Mouse (Mus musculus): ENCODE measurements at regions not wholly inside any gene's neighbourhood (a gene's known extent, or its start where the extent isn't known, plus 50 kb on each side); places are given as distances from the start of the nearest gene placed in this dataset.
A peak's percentile ranks its signal among the peaks of the same experiment; 100 is the strongest.

DNA sequence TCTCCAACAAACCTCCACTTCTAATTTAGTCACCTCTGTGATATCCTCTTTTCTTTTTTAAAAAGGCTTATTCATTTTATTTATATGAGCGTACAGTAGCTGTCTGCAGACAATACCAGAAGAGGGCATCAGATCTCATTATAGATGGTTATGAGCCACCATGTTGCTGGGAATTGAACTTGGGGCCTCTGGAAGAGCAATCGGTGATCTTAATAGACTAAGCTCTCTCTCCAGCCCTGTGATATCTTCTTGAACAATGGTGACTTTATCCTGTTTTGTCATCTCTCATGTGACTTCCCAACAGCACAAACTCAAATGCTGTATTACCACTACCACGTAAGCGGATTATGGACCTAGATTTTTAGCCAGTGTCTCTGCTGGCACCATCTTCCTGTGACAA is 282.1 kb downstream of the Pmp22 start:
- H3K27ac ChIP-seq (ENCODE audit: insufficient read depth, low read depth, low read length) = no peak overlapping the region
- no peaks in the 10 kb centered on the region for H3K27me3 ChIP-seq (ENCODE audit: control insufficient read depth, insufficient read depth, low read length)
- H3K4me3 ChIP-seq (ENCODE audit: low read depth, low read length) = no peak overlapping the region
- no peaks in the 10 kb centered on the region for H3K36me3 ChIP-seq (ENCODE audit: control insufficient read depth, insufficient read depth, low read length)
- TF ChIP-seq POLR2A (IDR thresholded peaks at IDR 0.05; ENCODE audit: low read depth, low read length) = no peak
- no peak for TF ChIP-seq CTCF (IDR thresholded peaks at IDR 0.05; ENCODE audit: extremely low read depth, insufficient read length, insufficient replicate concordance, low read depth, low read length)
- WGBS = 93% methylated on average over 4 of the region's 4 CpGs
- no peaks in the 10 kb centered on the region for H3K4me1 ChIP-seq (ENCODE audit: control insufficient read depth, insufficient read depth, insufficient read length, low read length)

DNA sequence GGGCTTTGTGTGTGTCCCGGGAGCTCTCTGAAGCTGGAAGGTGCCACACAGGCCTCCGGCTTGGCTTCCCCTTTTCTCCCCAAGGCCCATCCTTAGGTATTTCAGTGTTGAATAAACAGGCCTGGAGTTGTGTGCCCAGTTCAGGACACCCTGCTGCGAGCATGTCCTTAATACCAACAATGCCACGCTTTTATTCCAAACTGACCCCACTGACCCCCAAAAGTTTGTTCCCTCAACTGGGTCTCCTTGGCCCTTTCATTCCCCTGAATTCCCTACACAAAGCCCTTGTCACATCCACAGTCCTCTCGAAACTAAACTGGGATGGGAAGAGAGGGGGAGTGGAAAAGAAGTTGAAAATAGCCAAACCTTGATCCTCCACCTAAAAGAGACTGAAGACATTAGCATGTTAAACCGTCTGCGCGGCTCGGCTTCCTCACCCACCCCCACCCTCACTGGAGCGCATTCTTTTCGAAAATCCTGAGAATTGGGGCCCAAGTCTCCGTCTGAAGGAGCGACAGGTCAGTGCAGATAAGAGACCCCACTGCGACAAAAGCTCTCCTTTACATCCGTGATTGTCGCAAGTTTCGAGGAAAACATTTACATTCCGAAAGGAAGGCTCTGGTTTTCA is 283.7 kb downstream of the Pmp22 start:
- 25% methylated on average over 18 of the region's 18 CpGs for WGBS
- TF ChIP-seq POLR2A (IDR thresholded peaks at IDR 0.05; ENCODE audit: low read depth, low read length) (no peak), CTCF (IDR thresholded peaks at IDR 0.05; ENCODE audit: extremely low read depth, insufficient read length, insufficient replicate concordance, low read depth, low read length) (no peak)
- Histone ChIP-seq H3K36me3 (ENCODE audit: control insufficient read depth, insufficient read depth, low read length) (no peaks in the 10 kb centered on the region), H3K4me1 (ENCODE audit: control insufficient read depth, insufficient read depth, insufficient read length, low read length) (no peaks in the 10 kb centered on the region), H3K4me3 (ENCODE audit: low read depth, low read length) (peak overlapping the region; percentile 34; the same call in 1 of the 2 replicates), H3K27ac (ENCODE audit: insufficient read depth, low read depth, low read length) (no peak overlapping the region), H3K27me3 (ENCODE audit: control insufficient read depth, insufficient read depth, low read length) (no peaks in the 10 kb centered on the region)

DNA sequence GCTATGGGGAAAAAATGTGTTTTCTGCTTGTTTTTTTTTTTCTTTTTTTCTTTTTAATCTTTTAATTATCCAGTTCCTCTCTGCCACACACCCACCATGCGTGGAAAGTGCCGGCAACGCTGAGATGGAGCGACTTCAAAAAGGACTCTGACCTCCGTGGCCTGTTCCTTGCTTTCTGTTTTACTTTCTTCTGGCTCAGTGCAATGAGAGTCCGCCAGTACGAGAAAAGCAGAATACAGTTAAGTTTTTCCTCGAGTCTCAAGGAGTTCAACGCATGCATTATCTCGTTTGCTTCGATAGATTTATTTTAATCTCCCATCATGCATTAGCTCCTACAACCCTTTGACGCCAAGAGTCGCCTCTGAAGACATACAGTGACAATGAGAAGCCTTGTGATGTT is 284.3 kb downstream of the Pmp22 start:
- H3K36me3 ChIP-seq (ENCODE audit: control insufficient read depth, insufficient read depth, low read length) = no peaks in the 10 kb centered on the region
- no peak overlapping the region for H3K27ac ChIP-seq (ENCODE audit: insufficient read depth, low read depth, low read length)
- TF ChIP-seq POLR2A (IDR thresholded peaks at IDR 0.05; ENCODE audit: low read depth, low read length) (no peak), CTCF (IDR thresholded peaks at IDR 0.05; ENCODE audit: extremely low read depth, insufficient read length, insufficient replicate concordance, low read depth, low read length) (no peak)
- H3K27me3 ChIP-seq (ENCODE audit: control insufficient read depth, insufficient read depth, low read length) = no peaks in the 10 kb centered on the region
- peak overlapping the region; percentile 34; the same call in 1 of the 2 replicates for H3K4me3 ChIP-seq (ENCODE audit: low read depth, low read length)
- 12% methylated on average over 13 of the region's 13 CpGs for WGBS
- H3K4me1 ChIP-seq (ENCODE audit: control insufficient read depth, insufficient read depth, insufficient read length, low read length) = no peaks in the 10 kb centered on the region

DNA sequence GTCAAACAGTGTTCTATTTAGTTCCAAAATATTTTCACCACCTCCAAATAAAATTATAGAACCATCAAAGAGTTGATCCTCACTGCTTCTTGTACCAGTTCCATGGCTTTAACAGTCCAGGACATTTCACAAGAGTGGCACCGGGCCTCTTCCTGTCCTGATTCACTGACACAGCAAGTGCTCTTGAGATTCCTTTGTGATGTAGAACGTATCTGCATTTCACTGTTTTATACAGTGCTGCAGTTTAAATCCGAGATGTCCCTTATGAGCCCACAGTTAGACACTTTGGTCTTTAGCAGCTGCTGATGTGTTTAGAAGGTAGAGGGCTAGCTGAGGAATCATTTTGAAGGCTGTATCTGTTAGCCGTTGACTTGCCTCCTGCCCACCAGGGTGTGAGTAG is 284.8 kb downstream of the Pmp22 start:
- 88% methylated on average over 4 of the region's 4 CpGs for WGBS
- Histone ChIP-seq H3K27ac (ENCODE audit: insufficient read depth, low read depth, low read length) (no peak overlapping the region), H3K36me3 (ENCODE audit: control insufficient read depth, insufficient read depth, low read length) (no peaks in the 10 kb centered on the region), H3K4me3 (ENCODE audit: low read depth, low read length) (no peak overlapping the region), H3K4me1 (ENCODE audit: control insufficient read depth, insufficient read depth, insufficient read length, low read length) (no peaks in the 10 kb centered on the region), H3K27me3 (ENCODE audit: control insufficient read depth, insufficient read depth, low read length) (no peaks in the 10 kb centered on the region)
- TF ChIP-seq POLR2A (IDR thresholded peaks at IDR 0.05; ENCODE audit: low read depth, low read length) (no peak), CTCF (IDR thresholded peaks at IDR 0.05; ENCODE audit: extremely low read depth, insufficient read length, insufficient replicate concordance, low read depth, low read length) (no peak)

DNA sequence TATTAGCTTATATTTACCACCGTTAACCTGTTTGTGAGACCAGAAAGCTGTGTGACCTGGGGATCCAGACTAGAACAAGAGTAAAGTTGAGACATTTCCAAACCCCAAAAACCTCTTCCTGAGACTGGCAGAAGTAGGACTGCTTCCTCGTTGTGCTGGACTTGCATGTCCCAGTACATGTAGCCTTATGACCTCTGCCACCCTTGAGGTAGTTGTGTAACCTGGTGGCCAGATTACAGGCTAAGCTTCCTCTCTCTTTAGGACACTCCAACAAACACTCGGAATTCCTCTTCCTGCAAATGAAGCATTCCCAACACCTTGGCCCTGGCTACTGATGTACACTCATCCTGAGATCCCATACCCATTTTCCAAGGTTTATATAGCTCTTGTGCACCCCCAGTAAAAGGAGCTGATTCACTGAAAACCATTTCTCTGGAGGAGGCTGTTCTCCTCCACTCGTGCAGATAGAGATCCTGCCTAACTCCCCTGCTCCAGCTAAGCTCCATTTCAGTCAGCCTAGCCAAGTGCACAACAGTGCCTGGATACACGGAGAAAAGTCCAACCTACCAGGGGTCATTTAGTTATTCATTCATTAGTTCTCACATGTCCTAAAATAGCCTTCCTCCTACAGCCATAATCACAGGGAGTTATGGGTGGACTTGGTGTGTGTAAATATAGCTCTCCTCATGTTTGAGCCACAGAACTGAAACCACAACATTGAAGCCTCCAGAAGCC is 289.4 kb downstream of the Pmp22 start:
- Histone ChIP-seq H3K4me3 (ENCODE audit: low read depth, low read length) (no peak overlapping the region), H3K27me3 (ENCODE audit: control insufficient read depth, insufficient read depth, low read length) (no peaks in the 10 kb centered on the region), H3K27ac (ENCODE audit: insufficient read depth, low read depth, low read length) (no peak overlapping the region), H3K36me3 (ENCODE audit: control insufficient read depth, insufficient read depth, low read length) (no peaks in the 10 kb centered on the region), H3K4me1 (ENCODE audit: control insufficient read depth, insufficient read depth, insufficient read length, low read length) (no peaks in the 10 kb centered on the region)
- 55% methylated on average over 5 of the region's 5 CpGs for WGBS
- no peak for TF ChIP-seq CTCF (IDR thresholded peaks at IDR 0.05; ENCODE audit: extremely low read depth, insufficient read length, insufficient replicate concordance, low read depth, low read length)
- no peak for TF ChIP-seq POLR2A (IDR thresholded peaks at IDR 0.05; ENCODE audit: low read depth, low read length)

DNA sequence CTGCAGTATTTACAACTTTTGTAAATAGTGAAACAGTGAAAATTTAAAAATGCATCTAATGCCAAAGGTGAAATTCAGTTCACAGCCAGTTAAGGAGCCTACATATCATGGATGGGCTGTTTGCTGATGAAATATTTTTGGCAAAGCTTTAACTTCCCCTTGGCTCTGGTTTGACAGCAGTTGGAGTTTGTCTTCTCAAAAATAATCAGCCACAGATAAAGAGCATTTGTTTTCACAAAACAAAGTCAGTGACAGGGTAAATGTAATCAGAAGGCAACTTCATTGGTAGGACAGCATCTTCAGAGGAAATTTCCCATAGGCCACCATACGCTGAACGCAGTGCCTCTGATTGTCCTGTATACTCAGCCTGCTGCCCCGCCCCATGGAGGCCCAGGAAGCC is 291.6 kb downstream of the Pmp22 start:
- Histone ChIP-seq H3K36me3 (ENCODE audit: control insufficient read depth, insufficient read depth, low read length) (no peaks in the 10 kb centered on the region), H3K27me3 (ENCODE audit: control insufficient read depth, insufficient read depth, low read length) (no peaks in the 10 kb centered on the region), H3K4me1 (ENCODE audit: control insufficient read depth, insufficient read depth, insufficient read length, low read length) (no peaks in the 10 kb centered on the region), H3K4me3 (ENCODE audit: low read depth, low read length) (no peak overlapping the region), H3K27ac (ENCODE audit: insufficient read depth, low read depth, low read length) (no peak overlapping the region)
- no peak for TF ChIP-seq CTCF (IDR thresholded peaks at IDR 0.05; ENCODE audit: extremely low read depth, insufficient read length, insufficient replicate concordance, low read depth, low read length)
- no peak for TF ChIP-seq POLR2A (IDR thresholded peaks at IDR 0.05; ENCODE audit: low read depth, low read length)
- WGBS = 74% methylated on average over 3 of the region's 3 CpGs

DNA sequence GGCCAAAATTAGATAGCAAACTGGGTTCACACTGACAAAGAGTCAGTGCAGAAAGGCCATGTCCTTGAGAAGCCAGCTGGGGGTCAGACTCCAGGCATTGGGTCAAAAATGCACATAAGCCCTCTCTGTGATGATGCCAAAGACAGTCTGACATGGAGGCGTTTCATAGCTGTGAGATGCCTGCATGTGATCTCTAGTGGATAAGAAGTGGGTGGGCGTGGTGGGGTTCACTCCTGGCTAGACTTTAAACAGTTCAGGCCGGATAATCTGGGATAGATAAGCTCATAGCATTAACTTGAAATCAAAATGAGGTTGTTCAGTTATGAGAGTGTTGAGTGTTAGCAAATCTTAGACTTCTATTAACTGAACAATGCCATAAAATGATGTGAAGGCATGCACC is 293.3 kb downstream of the Pmp22 start:
- H3K27me3 ChIP-seq (ENCODE audit: control insufficient read depth, insufficient read depth, low read length) = no peaks in the 10 kb centered on the region
- WGBS = 45% methylated on average over 3 of the region's 3 CpGs
- no peaks in the 10 kb centered on the region for H3K4me1 ChIP-seq (ENCODE audit: control insufficient read depth, insufficient read depth, insufficient read length, low read length)
- no peak overlapping the region for H3K27ac ChIP-seq (ENCODE audit: insufficient read depth, low read depth, low read length)
- no peak overlapping the region for H3K4me3 ChIP-seq (ENCODE audit: low read depth, low read length)
- TF ChIP-seq CTCF (IDR thresholded peaks at IDR 0.05; ENCODE audit: extremely low read depth, insufficient read length, insufficient replicate concordance, low read depth, low read length) (no peak), POLR2A (IDR thresholded peaks at IDR 0.05; ENCODE audit: low read depth, low read length) (no peak)
- H3K36me3 ChIP-seq (ENCODE audit: control insufficient read depth, insufficient read depth, low read length) = no peaks in the 10 kb centered on the region

Data from small intestine, adult 2 months (tissue).